Mouse (Mus musculus) MEL-GATA-1-ER (cell line): ENCODE measurements around the gene Tbc1d9b.
"Not testable (repeated sequence)": the region's sequence is repeated elsewhere in the genome, so short reads cannot be mapped to it uniquely, and the experiment has no call there.

ENCODE experiments used
- DNase-seq: peaks from one replicate; pipeline ENCODE4 v3.0.0-alpha.2; 2012; ENCODE audit warnings: low read depth; ENCODE audit errors: extremely low read depth

Gene Tbc1d9b

GRCm38 (mm10) chr11:50174111-50174729 is 43.0 kb downstream of the Tbc1d9b start, which contains the start of gene Mrnip:
Gene Mrnip (plus strand): TSS chr11:50174444.
- not testable (repeated sequence) for DNase-seq

DNA sequence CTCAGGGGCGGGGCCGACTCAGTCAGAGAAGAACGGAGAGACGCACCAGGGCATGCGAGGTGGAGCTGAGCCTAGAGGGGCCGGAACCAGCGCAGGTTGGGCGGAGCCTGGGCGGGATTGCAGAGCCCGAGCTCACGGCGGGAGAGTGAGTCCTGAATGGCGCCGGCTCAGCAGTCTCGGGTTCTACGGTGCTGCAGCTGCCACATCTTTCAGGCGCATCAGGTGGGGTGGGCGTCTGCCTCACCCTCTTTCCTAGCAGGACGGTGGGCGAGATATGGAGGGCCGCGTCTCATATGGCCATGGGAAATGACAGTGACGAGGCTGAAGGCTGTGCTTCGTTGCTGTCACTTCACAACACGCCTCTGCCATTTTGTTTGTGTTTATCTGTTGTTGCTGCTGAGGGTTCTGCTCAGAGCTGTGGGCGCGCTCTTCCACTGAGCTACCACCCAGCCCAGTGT is 43.6 kb downstream of the Tbc1d9b start:
- peak; percentile 92 for DNase-seq

- DNase-seq = no peak
Measured at GRCm38 (mm10) chr11:50176351-50176750, 45.2 kb downstream of the Tbc1d9b start.

DNA sequence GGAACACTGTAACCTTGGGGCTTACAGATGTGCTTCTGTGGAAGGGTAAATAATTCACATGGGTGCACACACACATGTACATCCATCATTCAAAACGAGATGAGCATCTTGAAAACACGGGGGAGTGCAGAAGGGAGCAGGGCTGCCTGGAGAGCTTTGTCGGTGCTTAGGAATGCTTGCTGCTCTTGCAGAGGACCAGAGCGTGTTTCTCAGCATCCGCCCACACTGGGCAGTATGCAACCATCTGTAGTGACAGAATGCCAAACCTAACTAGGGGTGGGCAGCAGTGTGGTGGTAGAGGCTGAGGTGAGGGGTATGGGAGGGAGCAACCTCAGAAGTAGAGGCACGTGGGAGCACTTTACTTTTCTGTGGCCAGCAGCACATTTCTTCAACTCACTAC is 45.9 kb downstream of the Tbc1d9b start:
- no peak for DNase-seq

DNA sequence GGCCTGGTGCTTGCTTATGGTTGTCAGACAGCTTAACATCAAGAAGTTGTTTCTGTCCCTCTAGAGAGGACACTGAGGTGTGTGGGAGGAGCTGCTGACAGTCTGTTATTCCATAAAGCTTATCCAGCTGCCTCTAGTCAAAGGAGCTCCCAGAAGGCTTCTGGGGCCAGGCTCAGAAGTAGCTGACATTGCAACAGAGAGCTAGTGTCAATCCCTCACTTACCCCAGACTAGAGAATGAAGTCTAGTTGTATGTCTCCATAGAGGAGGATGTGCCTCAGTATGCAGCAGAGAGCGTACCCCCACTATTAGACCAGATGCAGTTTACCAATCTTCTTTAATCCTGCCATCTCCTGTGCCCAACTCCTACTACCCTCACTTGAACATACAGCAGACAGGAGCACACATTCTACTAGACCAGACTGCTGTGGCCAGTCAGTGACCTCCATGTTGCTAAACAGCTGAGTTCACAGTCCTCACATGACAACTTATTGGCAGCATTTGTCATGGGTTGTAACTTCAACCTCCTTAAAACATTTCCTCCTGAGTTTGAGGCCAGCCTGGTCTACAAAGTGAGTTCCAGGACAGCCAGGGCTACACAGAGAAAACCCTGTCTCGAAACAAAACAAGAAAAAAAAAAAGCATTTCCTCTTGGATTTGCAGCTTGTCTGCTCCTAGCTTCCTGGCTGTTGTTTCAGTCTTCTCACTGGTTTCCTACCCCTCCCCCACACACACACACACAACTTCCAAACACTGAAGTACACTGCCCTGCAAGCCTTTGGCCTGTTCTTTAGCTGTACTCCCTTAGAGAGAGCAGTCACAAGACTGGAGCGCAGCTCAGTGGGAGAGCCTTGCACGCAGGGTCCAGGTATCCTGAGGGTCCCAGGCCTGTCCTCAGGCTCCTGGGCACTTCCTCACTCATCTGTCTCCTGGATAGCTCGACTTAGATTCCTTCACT is 47.6 kb downstream of the Tbc1d9b start:
- DNase-seq = no peak

DNA sequence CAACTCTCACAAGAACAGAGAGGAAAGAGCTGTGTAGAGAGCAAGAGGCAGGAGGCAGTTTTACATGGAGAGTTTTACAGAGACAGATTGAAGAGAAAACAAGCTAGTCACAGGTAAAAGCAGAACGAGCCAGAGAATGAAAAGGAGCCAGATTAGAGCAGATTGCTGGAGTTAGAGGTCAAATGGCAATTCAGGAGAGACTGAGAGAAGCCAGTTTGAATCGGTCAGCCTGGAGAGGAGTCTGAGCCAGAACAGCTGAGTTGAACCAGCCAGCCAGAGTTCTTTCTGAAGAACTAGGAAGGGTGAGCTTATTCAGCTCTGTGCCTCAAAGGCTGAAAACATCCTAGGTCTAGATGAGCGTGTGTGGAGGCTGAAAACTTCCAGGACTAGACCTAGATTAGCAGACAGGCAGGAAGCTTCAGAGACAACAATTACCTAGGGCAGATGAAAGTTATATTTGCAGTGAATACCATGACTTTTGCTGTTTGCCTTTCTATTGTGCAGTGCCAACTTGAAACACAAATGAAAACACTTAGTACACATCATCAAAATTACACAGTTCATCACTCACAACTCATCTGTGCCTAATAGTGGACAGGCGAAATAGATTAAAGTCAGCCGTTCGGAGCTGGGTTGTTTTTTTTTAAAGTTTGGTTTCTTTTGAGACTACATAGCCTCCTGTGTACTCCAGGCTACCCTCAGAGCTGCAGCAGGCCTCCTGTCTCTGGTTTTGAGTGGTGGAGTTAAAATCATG is 49.5 kb downstream of the Tbc1d9b start:
- DNase-seq = no peak

DNA sequence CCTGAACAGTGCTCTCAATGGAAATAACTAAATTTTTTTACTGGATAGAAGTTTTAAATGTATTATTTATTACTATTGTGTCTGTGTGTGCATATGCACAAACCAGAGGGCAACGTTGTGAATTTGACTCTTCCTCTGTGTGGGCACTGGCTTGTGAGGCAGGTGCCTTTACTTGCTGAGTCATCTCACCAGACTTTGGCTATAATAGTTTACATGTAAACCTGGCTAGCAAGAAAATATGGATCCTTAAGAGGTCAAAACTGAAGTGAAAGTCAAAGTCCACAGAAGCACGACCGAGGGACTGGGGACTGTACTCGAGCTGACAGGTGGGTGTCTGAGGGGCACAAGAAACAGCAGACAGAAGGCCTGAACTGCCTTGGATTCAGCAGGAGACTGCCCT is 51.5 kb downstream of the Tbc1d9b start:
- DNase-seq = no peak

- DNase-seq = no peak
Measured at GRCm38 (mm10) chr11:50184788-50185187, 53.6 kb downstream of the Tbc1d9b start.

DNA sequence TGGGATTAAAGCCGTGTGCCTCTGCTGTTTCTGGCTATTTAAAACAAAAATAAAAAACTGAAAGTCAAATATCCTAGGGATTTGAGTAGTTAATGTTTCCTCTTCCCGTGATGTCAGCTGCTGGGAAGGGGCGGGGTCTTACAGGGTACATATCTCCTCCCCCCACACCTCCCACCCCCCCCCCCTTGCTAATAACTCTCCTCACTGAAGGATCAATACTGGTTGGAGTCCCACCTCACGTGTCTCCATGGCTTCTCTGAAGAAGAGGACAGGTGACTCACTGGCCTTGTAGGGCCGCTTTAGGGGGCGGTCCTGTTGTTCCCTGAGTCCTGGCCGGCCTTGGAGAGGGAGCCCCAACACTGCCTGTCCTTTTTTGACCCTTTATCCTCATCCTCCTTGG is 57.5 kb downstream of the Tbc1d9b start:
- no peak for DNase-seq

DNA sequence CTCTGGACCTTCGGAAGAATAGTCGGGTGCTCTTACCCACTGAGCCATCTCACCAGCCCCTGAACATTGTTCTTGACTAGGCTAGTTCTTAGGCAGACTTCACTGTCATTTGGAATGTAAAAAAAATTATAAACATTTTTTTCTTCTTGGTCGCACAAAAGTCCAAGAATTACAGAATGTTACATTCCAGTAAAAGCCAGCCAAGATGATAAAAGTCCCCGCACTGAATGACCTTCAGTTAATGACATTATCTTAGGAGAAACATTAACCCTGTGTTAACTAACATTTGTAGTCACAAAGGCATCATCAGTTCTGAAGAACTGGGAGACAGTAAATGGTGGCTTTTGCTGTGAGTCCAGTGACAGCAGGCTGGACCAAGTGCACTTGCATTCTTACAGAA is 59.2 kb downstream of the Tbc1d9b start:
- DNase-seq = no peak

DNA sequence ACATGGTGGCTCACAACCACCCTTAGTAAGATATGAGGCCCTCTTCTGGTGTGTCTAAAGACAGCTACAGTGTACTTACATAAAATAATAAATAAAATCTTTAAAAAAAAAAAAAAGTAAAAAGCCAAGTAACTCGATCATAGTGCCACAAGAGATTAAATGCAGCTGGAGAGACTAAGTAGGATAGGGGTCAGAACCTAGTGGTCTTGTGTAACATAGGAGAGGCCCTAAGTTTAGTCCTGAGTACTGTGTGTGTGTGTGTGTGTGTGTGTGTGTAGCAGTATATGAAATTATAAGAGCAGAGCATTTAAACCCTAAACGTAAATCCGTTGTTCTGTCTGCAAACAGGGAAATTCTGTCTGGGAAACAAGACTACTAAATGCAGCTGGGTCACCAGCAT is 61.1 kb downstream of the Tbc1d9b start:
- DNase-seq = no peak

DNA sequence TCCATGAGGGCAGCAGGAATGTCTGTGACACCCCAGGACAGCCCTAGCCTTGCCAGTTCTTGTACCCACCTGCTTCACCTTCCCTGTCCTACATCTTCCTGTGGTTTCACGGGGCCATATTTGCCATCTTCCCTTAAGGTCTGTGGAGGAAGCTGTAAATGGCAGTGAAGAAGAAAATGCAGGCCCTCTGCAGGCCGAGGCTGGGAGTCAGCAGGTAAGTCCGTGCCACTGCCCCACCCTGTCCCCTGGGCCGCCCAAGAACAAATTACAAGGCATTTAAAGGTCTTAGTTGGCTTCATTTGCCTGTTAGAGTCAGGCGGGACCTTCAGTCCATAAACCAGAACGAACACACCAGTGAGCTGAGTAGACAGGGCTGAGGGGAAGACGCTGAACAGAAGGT is 62.9 kb downstream of the Tbc1d9b start:
- no peak for DNase-seq

DNA sequence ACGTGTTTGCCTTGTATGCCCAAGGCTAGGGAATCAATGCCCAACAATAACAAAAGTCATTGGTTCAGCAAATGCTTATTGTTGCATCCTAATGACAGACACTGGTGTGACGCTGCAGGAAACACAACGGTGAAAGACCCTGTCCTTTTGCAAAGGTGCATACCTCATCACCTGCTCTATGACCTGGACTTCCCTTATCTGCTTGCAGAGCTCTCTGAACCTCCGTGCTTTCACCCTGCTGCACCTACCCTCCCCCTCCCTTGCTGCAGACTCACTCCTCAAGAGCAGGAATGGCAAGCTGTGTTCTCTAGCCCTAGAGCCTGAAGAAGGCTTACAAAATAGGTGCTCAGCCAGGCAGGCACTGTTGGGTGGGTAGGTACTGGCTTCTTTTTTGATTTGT is 63.6 kb downstream of the Tbc1d9b start:
- no peak for DNase-seq

GRCm38 (mm10) chr11:50197500-50197899 is 66.3 kb downstream of the Tbc1d9b start:
- DNase-seq = no peak

- DNase-seq = no peak
Measured at GRCm38 (mm10) chr11:50198219-50198846, 67.1 kb downstream of the Tbc1d9b start.

DNA sequence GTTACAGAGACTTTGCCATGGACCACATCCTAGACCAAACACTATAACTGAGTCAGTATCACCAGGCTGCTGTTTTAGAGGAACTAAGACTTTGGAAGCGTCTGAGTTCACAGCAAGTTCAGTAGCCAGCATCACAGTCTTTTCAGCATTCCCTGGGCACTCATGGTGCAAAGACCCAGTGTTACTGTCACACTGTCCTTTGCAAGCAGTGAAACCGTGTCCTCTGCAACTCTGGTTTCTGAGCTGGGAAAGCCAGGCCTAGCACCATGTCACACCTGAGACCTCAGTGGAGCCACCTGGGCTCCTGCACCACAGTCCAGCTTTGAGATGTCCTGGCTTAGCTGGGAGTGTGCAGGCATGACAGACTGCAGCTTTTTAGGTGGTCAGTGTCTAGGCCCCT is 67.7 kb downstream of the Tbc1d9b start:
- DNase-seq = no peak

DNA sequence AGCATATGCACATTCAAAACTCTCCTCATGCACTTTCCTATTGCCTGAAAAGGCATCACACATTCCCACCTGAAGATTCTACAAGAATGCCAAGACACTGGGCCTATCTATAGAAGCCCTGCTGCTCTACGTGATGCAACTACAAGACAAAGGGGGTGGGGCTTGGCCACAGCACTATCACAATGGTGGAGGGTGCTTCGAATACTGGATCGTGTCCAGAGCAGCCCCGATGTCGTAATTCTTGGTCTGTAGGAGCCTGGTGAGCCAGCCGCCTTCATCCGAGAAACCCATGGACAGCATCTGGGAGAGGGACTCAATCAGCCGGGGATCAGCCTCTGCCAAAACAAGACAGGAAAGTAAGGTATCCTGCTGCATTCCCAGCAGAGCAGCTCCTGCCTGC is 69.4 kb downstream of the Tbc1d9b start:
- no peak for DNase-seq

GRCm38 (mm10) chr11:50201590-50201989 is 70.4 kb downstream of the Tbc1d9b start:
- no peak for DNase-seq

DNA sequence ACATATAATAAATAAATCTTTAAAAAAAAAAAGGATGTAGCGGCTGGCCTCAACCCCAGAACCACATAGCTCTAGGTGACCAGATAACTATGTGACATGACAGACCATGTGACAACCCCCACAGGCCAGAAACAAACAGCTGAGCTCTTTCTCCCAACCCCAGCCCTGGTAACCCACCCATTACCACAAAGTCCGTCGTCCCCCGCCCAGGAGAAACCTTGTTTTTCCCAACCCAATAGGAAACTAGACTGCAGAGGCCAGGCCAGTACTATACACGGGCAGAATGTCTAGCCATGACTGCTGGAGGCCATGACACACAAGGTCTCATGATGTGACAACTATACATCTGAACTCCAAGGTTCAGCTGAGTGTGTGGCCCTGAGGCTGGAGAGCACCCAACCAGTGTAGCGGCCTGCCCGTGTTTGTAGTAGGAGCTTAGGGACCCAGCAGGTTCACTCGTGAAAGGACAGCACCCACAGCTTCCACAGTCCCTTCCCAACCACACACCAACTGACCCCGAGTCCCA is 72.2 kb downstream of the Tbc1d9b start:
- DNase-seq = no peak

GRCm38 (mm10) chr11:50205434-50205833 is 74.2 kb downstream of the Tbc1d9b start:
- DNase-seq = no peak

GRCm38 (mm10) chr11:50206037-50206436 is 74.8 kb downstream of the Tbc1d9b start:
- DNase-seq = no peak
